Mouse (Mus musculus) frontal cortex, adult 2 months (tissue): Measurements from ENCODE around the gene Zfp787. TPM values are rescaled to one million over a fixed set of nuclear protein-coding genes. Genes with fewer than 3 reads are reported as not detected.
A peak's percentile ranks its signal among the peaks of the same experiment; 100 is the strongest.
"Not testable (repeated sequence)": the region's sequence is repeated elsewhere in the genome, so short reads cannot be mapped to it uniquely, and the experiment has no call there.

Experiments
- DNase-seq, 2 experiments: peaks; one replicate each; pipeline ENCODE4 v3.0.0; 2022; ENCODE audit warnings: low spot score in 1 of 2; ENCODE audit errors: extremely low spot score in 1 of 2
- polyA plus RNA-seq: library from polyadenylated mRNA; depleted of rRNA; stranded (reverse); fragments of >200 nt; gene quantifications from 2 replicates; pipeline ENCODE4 v1.2.3, GENCODE M21; 2012; rRNA removed

The Zfp787 gene
- polyA plus RNA-seq, 1 experiment: 33.9 TPM

DNA sequence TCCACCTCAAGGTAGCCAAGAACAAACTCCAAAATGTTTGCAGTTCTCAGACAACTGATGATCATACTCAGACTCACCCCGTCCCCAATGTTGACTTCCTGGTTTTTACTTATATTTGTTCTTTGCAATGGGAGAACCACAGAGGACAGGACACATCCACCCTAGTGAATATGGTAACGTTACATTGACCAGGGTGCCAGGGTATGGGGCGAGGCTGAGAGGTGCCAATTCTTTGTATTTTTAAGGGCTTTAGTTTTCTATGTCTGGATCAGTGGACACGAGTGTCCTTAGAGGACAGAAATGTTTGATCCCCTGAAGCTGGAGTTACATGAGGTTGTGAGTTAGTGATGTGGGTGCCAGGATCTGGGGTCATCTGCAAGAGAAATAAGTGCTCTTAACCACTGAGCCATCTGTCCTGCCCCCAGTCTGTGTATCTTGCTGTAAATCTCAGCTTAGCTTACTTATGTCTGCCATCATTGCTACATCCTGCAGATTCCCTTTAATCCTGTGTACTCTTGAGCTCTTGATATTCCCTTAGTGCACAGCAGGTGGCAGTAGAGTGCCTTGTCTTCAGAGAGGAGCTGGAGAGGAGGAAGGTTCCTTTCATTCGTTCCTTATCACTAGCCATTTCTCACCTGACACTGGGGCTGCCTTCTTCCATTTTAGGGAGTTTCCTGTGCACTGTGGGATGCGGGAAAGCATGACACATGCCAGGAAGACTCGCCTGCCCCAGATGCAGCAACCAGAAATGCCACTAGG is 28.9 kb downstream of the Zfp787 start:
- DNase-seq: peak; percentile 77 to 94

DNA sequence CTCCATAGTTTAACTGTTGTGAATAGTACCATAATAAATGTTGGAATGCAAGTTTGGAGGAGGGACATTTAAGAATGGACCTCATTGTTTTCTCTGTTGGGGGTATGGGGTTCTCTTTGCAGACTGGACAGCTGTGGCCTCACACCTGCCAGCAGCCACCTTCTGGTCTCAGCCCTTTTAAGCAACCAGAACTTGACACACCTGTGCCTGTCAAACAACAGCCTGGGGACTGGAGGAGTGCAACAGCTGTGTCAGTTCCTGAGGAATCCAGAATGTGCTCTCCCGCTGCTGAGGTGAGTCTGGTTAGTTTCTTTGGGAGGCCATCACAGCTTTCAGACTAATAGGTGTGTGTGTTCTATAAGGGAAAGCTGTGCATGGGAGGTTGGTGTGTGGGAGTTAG is 34.7 kb downstream of the Zfp787 start:
- DNase-seq: not testable (repeated sequence)

DNA sequence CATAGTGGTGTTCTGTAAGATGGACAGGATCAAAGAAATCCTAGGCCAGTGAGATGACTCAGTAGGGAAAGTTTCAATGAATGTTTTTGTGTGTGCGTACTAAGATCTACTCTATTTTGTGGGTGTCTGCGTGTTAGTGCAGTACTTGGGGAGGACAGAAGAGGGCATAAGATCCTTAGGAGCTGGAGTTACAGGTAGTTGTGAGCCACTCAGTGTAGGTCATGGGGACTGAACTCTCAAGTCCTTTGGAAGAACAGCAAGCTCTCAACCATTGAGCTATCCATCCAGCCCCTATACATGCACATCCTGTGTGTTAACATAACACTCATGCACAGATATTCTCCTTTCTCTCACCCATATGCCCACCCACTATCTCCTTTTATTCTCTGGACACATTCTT is 35.7 kb downstream of the Zfp787 start:
- not testable (repeated sequence) for DNase-seq

DNA sequence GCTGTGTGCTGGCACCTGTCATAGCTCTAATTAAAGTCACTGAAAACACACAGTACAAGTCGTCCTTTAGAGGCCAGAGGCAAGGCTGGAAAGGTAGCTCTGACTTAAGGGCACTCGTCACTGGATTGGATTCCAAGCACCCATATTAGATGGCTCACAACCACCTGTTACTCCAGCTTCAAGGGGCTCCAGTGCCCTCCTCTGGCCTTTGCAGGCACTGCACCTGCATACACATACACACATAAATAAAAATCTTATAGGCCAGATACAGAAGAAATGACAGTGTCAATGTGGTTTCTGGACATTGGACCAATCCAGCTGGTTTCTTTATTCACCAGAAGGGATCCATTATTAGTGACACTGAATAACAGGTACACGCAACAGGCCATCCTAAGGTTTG is 36.3 kb downstream of the Zfp787 start:
- no peak for DNase-seq

Other genes starting within 250 kb of the Zfp787 start
- not detected in 2 replicates for gene Vmn1r65, start 145.0 kb downstream of the Zfp787 start, polyA plus RNA-seq
- gene Nlrp4c, start 110.8 kb downstream of the Zfp787 start, polyA plus RNA-seq: not detected in 2 replicates
- gene Zfp444, start 16.2 kb upstream of the Zfp787 start, polyA plus RNA-seq: 49.2 and 50.3 TPM in 2 replicates
- not detected in 2 replicates for gene Galp, start 41.1 kb upstream of the Zfp787 start, polyA plus RNA-seq
- not detected in 2 replicates for gene Zscan5b, start 66.3 kb upstream of the Zfp787 start, polyA plus RNA-seq
- gene Epp13, start 96.7 kb upstream of the Zfp787 start, polyA plus RNA-seq: not detected in 2 replicates
- 7.3 and 7.6 TPM in 2 replicates for gene Zfp667, start 130.6 kb upstream of the Zfp787 start, polyA plus RNA-seq
- gene Zfp583, start 175.3 kb upstream of the Zfp787 start, polyA plus RNA-seq: 6.8 and 8.1 TPM in 2 replicates
- gene Gm3854, start 187.8 kb upstream of the Zfp787 start, polyA plus RNA-seq: 4.0 and 5.0 TPM in 2 replicates
- gene Zfp78, start 207.3 kb upstream of the Zfp787 start, polyA plus RNA-seq: 2.6 and 3.3 TPM in 2 replicates
- gene Zfp28, start 227.3 kb upstream of the Zfp787 start, polyA plus RNA-seq: 9.7 and 13.7 TPM in 2 replicates
- gene Smim17, start 242.7 kb upstream of the Zfp787 start, polyA plus RNA-seq: 7.0 and 8.9 TPM in 2 replicates